Comparison of ENCODE assay signal across 11 mouse cellular contexts in genomic region chr13:51602764-51603163, GRCm38 (mm10). TPM values are rescaled to one million over a fixed set of nuclear protein-coding genes. Genes with fewer than 3 reads are reported as not detected.
DNase-seq lines count a peak whose midpoint lies in the region; ATAC-seq and TF ChIP-seq lines count a peak whose summit lies in the region.
"Had no signal": no experiment of that assay in that cellular context is flagged by ENCODE, and none has a peak within 500 bp of the region (broad histone marks: within the 10 kb centered on the region; RNA-seq: fewer than 3 reads in every experiment).

No protein-coding gene starts in this region.

- peaks cover 13% of the 10 kb centered on the region for H3K4me1 ChIP-seq in heart, embryonic 13.5 days
- H3K4me1 ChIP-seq in lung, embryonic 16.5 days (replicated peaks; ENCODE audit: control insufficient read depth, insufficient read depth, low read length) = peaks cover 6% of the 10 kb centered on the region; the same call in 1 of the 2 replicates
- peaks cover 6% of the 10 kb centered on the region; the same call in 1 of the 2 replicates for H3K4me1 ChIP-seq in limb, embryonic 14.5 days (ENCODE audit: control insufficient read depth, insufficient read depth, low read length)
- H3K4me1 ChIP-seq in stomach, embryonic 16.5 days (ENCODE audit: control insufficient read depth, insufficient read depth, low read length) = no peaks in the 10 kb centered on the region
- H3K4me1 ChIP-seq: megakaryocyte, embryonic 14.5 days had no signal

- intact Hi-C loops in heart, postnatal 25 days (cut with DNase I) = no loop called here

- peak overlapping the region; percentile 65 for H3K4me2 ChIP-seq in heart, embryonic 13.5 days
- peak overlapping the region; percentile 56 for H3K4me2 ChIP-seq in lung, embryonic 16.5 days (ENCODE audit: low read depth, low read length)
- H3K4me2 ChIP-seq in limb, embryonic 14.5 days (replicated peaks; ENCODE audit: low read depth, low read length, severe bottlenecking) = peak overlapping the region; percentile 34
- H3K4me2 ChIP-seq in stomach, embryonic 16.5 days (ENCODE audit: low read depth, low read length) = peak overlapping the region; percentile 49; the same call in 1 of the 2 replicates

- H3K9ac ChIP-seq in heart, embryonic 13.5 days = no peak overlapping the region
- no peak overlapping the region for H3K9ac ChIP-seq in lung, embryonic 16.5 days (ENCODE audit: low read length)
- no peak overlapping the region for H3K9ac ChIP-seq in limb, embryonic 14.5 days (ENCODE audit: low read depth, low read length, severe bottlenecking)
- H3K9ac ChIP-seq in stomach, embryonic 16.5 days (ENCODE audit: low read length) = no peak overlapping the region

- DNase-seq in heart, postnatal 25 days (ENCODE audit: low spot score) = no peak
- no peak for DNase-seq in lung, postnatal 25 days (ENCODE audit: low spot score)
- DNase-seq in limb, embryonic 14.5 days (ENCODE audit: low spot score) = no peak
- no peak for DNase-seq in adrenal gland, adult (ENCODE audit: inconsistent age in 2 of 2, low spot score in 1 of 2)
- no peak for DNase-seq in ovary, postnatal 36 days (ENCODE audit: low spot score)
- DNase-seq: gastrocnemius, postnatal 10 days; thymus, adult 18-20 months had no signal

- TF ChIP-seq POLR2A in limb, embryonic 14.5 days (IDR thresholded peaks at IDR 0.05; ENCODE audit: borderline replicate concordance, extremely low read depth, insufficient read depth, insufficient read length) = no peak

- H3K9me3 ChIP-seq in heart, embryonic 13.5 days = no peaks in the 10 kb centered on the region
- no peaks in the 10 kb centered on the region for H3K9me3 ChIP-seq in lung, embryonic 16.5 days (ENCODE audit: control insufficient read depth, low read length)
- no peaks in the 10 kb centered on the region for H3K9me3 ChIP-seq in limb, embryonic 14.5 days (ENCODE audit: control insufficient read depth, low read length)
- no peaks in the 10 kb centered on the region for H3K9me3 ChIP-seq in stomach, embryonic 16.5 days (replicated peaks; ENCODE audit: control insufficient read depth, low read length)
- H3K9me3 ChIP-seq: megakaryocyte, embryonic 14.5 days had no signal

- ATAC-seq in heart, embryonic 13.5 days (ENCODE audit: extremely low read depth, insufficient number of reproducible peaks, low FRiP score, low TSS enrichment) = no peak
- ATAC-seq in lung, embryonic 16.5 days (ENCODE audit: low read depth) = no peak
- ATAC-seq in limb, embryonic 14.5 days (ENCODE audit: low FRiP score, low read depth) = peak; percentile 24; the same call in 1 of the 2 replicates
- 0 out of 2 replicates have a peak, but pooled peaks have one; percentile 47 for ATAC-seq in stomach, embryonic 16.5 days (ENCODE audit: insufficient read depth, low FRiP score)

- no peak overlapping the region for H3K27ac ChIP-seq in heart, embryonic 13.5 days (replicated peaks)
- H3K27ac ChIP-seq in lung, embryonic 16.5 days (ENCODE audit: low read length) = no peak overlapping the region
- H3K27ac ChIP-seq in limb, embryonic 14.5 days (replicated peaks; ENCODE audit: low read depth, low read length) = 0 out of 2 replicates have a peak overlapping the region, but pooled peaks have one; percentile 5
- H3K27ac ChIP-seq in stomach, embryonic 16.5 days (ENCODE audit: low read length) = no peak overlapping the region

- H3K4me3 ChIP-seq in heart, embryonic 13.5 days = no peak overlapping the region; the same call in 1 of the 2 replicates
- no peak overlapping the region for H3K4me3 ChIP-seq in lung, embryonic 16.5 days (ENCODE audit: low read length)
- H3K4me3 ChIP-seq in limb, embryonic 14.5 days (replicated peaks; ENCODE audit: low read length) = no peak overlapping the region
- no peak overlapping the region for H3K4me3 ChIP-seq in stomach, embryonic 16.5 days (replicated peaks; ENCODE audit: low read length)
- H3K4me3 ChIP-seq: megakaryocyte, embryonic 14.5 days had no signal

- 0 out of 2 replicates have a peak, but pooled peaks cover 12% of the 10 kb centered on the region for H3K27me3 ChIP-seq in heart, embryonic 13.5 days (replicated peaks)
- no peaks in the 10 kb centered on the region for H3K27me3 ChIP-seq in lung, embryonic 16.5 days (ENCODE audit: control insufficient read depth, insufficient read depth, low read depth, low read length)
- no peaks in the 10 kb centered on the region for H3K27me3 ChIP-seq in limb, embryonic 14.5 days (ENCODE audit: control insufficient read depth, insufficient read depth, low read length)
- no peaks in the 10 kb centered on the region for H3K27me3 ChIP-seq in stomach, embryonic 16.5 days (ENCODE audit: control insufficient read depth, insufficient read depth, low read length)

- WGBS in heart, embryonic 13.5 days = 71% methylated on average over 8 of the region's 8 CpGs
- 50% methylated on average over 8 of the region's 8 CpGs for WGBS in lung, embryonic 16.5 days
- WGBS in limb, embryonic 14.5 days = 70% methylated on average over 8 of the region's 8 CpGs
- WGBS in stomach, embryonic 16.5 days = 44% methylated on average over 8 of the region's 8 CpGs

- H3K36me3 ChIP-seq in heart, embryonic 13.5 days = no peaks in the 10 kb centered on the region
- no peaks in the 10 kb centered on the region for H3K36me3 ChIP-seq in lung, embryonic 16.5 days (ENCODE audit: control insufficient read depth, insufficient read depth, low read length)
- no peaks in the 10 kb centered on the region for H3K36me3 ChIP-seq in limb, embryonic 14.5 days (ENCODE audit: control insufficient read depth, insufficient read depth, low read length)
- no peaks in the 10 kb centered on the region for H3K36me3 ChIP-seq in stomach, embryonic 16.5 days (ENCODE audit: control insufficient read depth, insufficient read depth, low read length)

RNA-seq across cellular contexts. Expression of gene Shc3, which starts 33.5 kb away (rescaled TPM):
- 0.13 and 0.15 TPM in 2 replicates for polyA plus RNA-seq in heart, embryonic 13.5 days (2015; fragmentation: Nextera tagmentation; extraction: Ambion mirVana)
- 1 to 10 TPM; 2.3 TPM for total RNA-seq in heart, postnatal 25 days (2021)
- not detected in 2 replicates for polyA plus RNA-seq in lung, embryonic 16.5 days (2015; fragmentation: Nextera tagmentation; extraction: Ambion mirVana)
- 1.1 and 1.4 TPM in 2 replicates for polyA plus RNA-seq in limb, embryonic 14.5 days (2012; rRNA removed)
- 0.62 and 0.69 TPM in 2 replicates for polyA plus RNA-seq in limb, embryonic 14.5 days (2014; fragmentation: Nextera tagmentation; extraction: Ambion mirVana)
- 0.14 and 0.31 TPM in 2 replicates for polyA plus RNA-seq in stomach, embryonic 16.5 days (2015; fragmentation: Nextera tagmentation; extraction: Ambion mirVana)

RNA-seq across cellular contexts. Expression of gene Cks2, which starts 42.3 kb away (rescaled TPM):
- polyA plus RNA-seq in heart, embryonic 13.5 days (2015; fragmentation: Nextera tagmentation; extraction: Ambion mirVana) = 272 and 303 TPM in 2 replicates
- total RNA-seq in heart, postnatal 25 days (2021) = 1 to 10 TPM; 1.8 to 2.5 TPM
- 350 and 356 TPM in 2 replicates for polyA plus RNA-seq in lung, embryonic 16.5 days (2015; fragmentation: Nextera tagmentation; extraction: Ambion mirVana)
- polyA plus RNA-seq in limb, embryonic 14.5 days (2012; rRNA removed) = 160 and 167 TPM in 2 replicates
- 272 and 285 TPM in 2 replicates for polyA plus RNA-seq in limb, embryonic 14.5 days (2014; fragmentation: Nextera tagmentation; extraction: Ambion mirVana)
- polyA plus RNA-seq in stomach, embryonic 16.5 days (2015; fragmentation: Nextera tagmentation; extraction: Ambion mirVana) = 262 and 274 TPM in 2 replicates

RNA-seq across cellular contexts. Expression of gene Secisbp2, which starts 48.7 kb away (rescaled TPM):
- polyA plus RNA-seq in heart, embryonic 13.5 days (2015; fragmentation: Nextera tagmentation; extraction: Ambion mirVana) = 22.9 and 24.7 TPM in 2 replicates
- total RNA-seq in heart, postnatal 25 days (2021) = 10 to 100 TPM; 13.9 to 14.6 TPM
- polyA plus RNA-seq in lung, embryonic 16.5 days (2015; fragmentation: Nextera tagmentation; extraction: Ambion mirVana) = 27.5 and 28.3 TPM in 2 replicates
- polyA plus RNA-seq in limb, embryonic 14.5 days (2012; rRNA removed) = 32.8 and 34.5 TPM in 2 replicates
- 29.0 and 31.0 TPM in 2 replicates for polyA plus RNA-seq in limb, embryonic 14.5 days (2014; fragmentation: Nextera tagmentation; extraction: Ambion mirVana)
- polyA plus RNA-seq in stomach, embryonic 16.5 days (2015; fragmentation: Nextera tagmentation; extraction: Ambion mirVana) = 22.6 and 24.4 TPM in 2 replicates

Comparison
In these comparisons a context has a peak if more than half of its experiments do, and no peak if none do; other contexts are left out.
1. ATAC-seq: peak in limb, embryonic 14.5 days (single experiment) and stomach, embryonic 16.5 days (single experiment); none in heart, embryonic 13.5 days (single experiment) and lung, embryonic 16.5 days (single experiment).
2. Peak in every context shown above with its lines, with median percentiles within 50 percentile points of each other: H3K4me2 ChIP-seq.